Mouse (Mus musculus) gastrocnemius, adult 8-10 months (tissue): ENCODE results near the gene Rad9a. TPM values are rescaled to one million over a fixed set of nuclear protein-coding genes. Genes with fewer than 3 reads are reported as not detected.

Experiments used
- DNase-seq, 2 experiments: peaks; one replicate each; pipeline ENCODE4 v3.0.0; 2022; ENCODE audit warnings: low spot score in 2 of 2
- microRNA-seq: library from miRNA; unstranded; fragments of <30 nt; microRNA quantifications from one replicate; pipeline ENCODE4 v1.2.0, GENCODE M21; 2022
- total RNA-seq, 4 experiments: library from RNA; stranded (reverse); gene quantifications; 2 replicates each; pipeline ENCODE4 v1.2.4; 2022

Gene Rad9a
- total RNA-seq, 4 experiments from 2014 or later, result 1.7 to 3.6 (median 2.3) TPM

GRCm38 (mm10) chr19:4148491-4148806, 53.0 kb downstream of the Rad9a start, which contains the start of gene Coro1b:
Gene Coro1b, plus strand, starts transcription at chr19:4148619.
- DNase-seq, result peak; percentile 94

- DNase-seq, result no peak
Measured at GRCm38 (mm10) chr19:4147782-4148490, 53.5 kb downstream of the Rad9a start.

- no peak for DNase-seq
Measured at GRCm38 (mm10) chr19:4147022-4147405, 54.4 kb downstream of the Rad9a start.

- no peak for DNase-seq
Measured at GRCm38 (mm10) chr19:4146366-4147021, 55.0 kb downstream of the Rad9a start.

- no peak for DNase-seq
Measured at GRCm38 (mm10) chr19:4145936-4146335, 55.5 kb downstream of the Rad9a start.

Small RNA genes lying within 50 kb of the gene (microRNA-seq; reads per million reads assigned to microRNA genes)
- not detected for gene Gm26115

Other genes with a start within 250 kb of the Rad9a start
- not detected for gene Aldh3b3, start 243.0 kb downstream of the Rad9a start, total RNA-seq
- under 1 TPM in 3 of 4 experiments, not detected in 1; 0.19 to 0.62 (median 0.52) TPM for gene Aldh3b2, start 229.3 kb downstream of the Rad9a start, total RNA-seq
- 1 to 10 TPM; 1.1 to 1.7 (median 1.5) TPM for gene Acy3, start 215.1 kb downstream of the Rad9a start, total RNA-seq
- gene Tbx10, start 208.9 kb downstream of the Rad9a start, total RNA-seq, result under 1 TPM in 1 of 4 experiments, not detected in 3; 0.16 TPM
- 10 to 100 TPM; 19.0 to 24.8 (median 22.8) TPM for gene Nudt8, start 201.1 kb downstream of the Rad9a start, total RNA-seq
- gene Gm49405, start 201.0 kb downstream of the Rad9a start, total RNA-seq, result under 1 TPM; 0.12 to 0.39 (median 0.15) TPM
- 1 to 10 TPM in 1 of 4 experiments, under 1 TPM in 3; 0.36 to 1.2 (median 0.73) TPM for gene Doc2g, start 198.3 kb downstream of the Rad9a start, total RNA-seq
- 100 to 1,000 TPM; 435 to 477 (median 462) TPM for gene Ndufv1, start 188.9 kb downstream of the Rad9a start, total RNA-seq
- 100 to 1,000 TPM; 411 to 453 (median 419) TPM for gene Gstp1, start 163.7 kb downstream of the Rad9a start, total RNA-seq
- gene Gstp2, start 155.6 kb downstream of the Rad9a start, total RNA-seq, result 100 to 1,000 TPM; 240 to 258 (median 250) TPM
- not detected for gene Gstp3, start 142.1 kb downstream of the Rad9a start, total RNA-seq
- not detected for gene Cabp2, start 120.1 kb downstream of the Rad9a start, total RNA-seq
- gene Cdk2ap2, start 104.5 kb downstream of the Rad9a start, total RNA-seq, result 10 to 100 TPM; 14.0 to 20.3 (median 18.0) TPM
- gene Pitpnm1, start 101.7 kb downstream of the Rad9a start, total RNA-seq, result 1 to 10 TPM; 1.1 to 3.3 (median 2.4) TPM
- 10 to 100 TPM; 85.7 to 96.3 (median 90.3) TPM for gene Aip, start 75.8 kb downstream of the Rad9a start, total RNA-seq
- not detected for gene Gpr152, start 61.9 kb downstream of the Rad9a start, total RNA-seq
- gene Cabp4, start 57.6 kb downstream of the Rad9a start, total RNA-seq, result not detected
- gene Coro1b, start 53.0 kb downstream of the Rad9a start, total RNA-seq, result 10 to 100 TPM; 10.4 to 13.2 (median 11.6) TPM
- under 1 TPM in 2 of 4 experiments, not detected in 2; 0.27 to 0.38 TPM for gene Ptprcap, start 48.1 kb downstream of the Rad9a start, total RNA-seq
- gene Rps6kb2, start 38.3 kb downstream of the Rad9a start, total RNA-seq, result 10 to 100 TPM; 18.6 to 28.4 (median 25.7) TPM
- 10 to 100 TPM; 23.8 to 33.0 (median 24.9) TPM for gene Carns1, start 26.2 kb downstream of the Rad9a start, total RNA-seq
- 1 to 10 TPM; 6.6 to 8.6 (median 7.9) TPM for gene Tbc1d10c, start 10.4 kb downstream of the Rad9a start, total RNA-seq
- gene Ppp1ca, start 9.6 kb downstream of the Rad9a start, total RNA-seq, result 100 to 1,000 TPM; 198 to 243 (median 235) TPM
- gene Clcf1, start 12.6 kb upstream of the Rad9a start, total RNA-seq, result under 1 TPM in 3 of 4 experiments, not detected in 1; 0.20 to 0.43 (median 0.22) TPM
- not detected for gene AC109138.7, start 12.7 kb upstream of the Rad9a start, total RNA-seq
- gene Pold4, start 30.2 kb upstream of the Rad9a start, total RNA-seq, result 10 to 100 TPM; 13.1 to 19.4 (median 17.3) TPM
- 1 to 10 TPM; 2.3 to 5.8 (median 2.9) TPM for gene Ssh3, start 67.5 kb upstream of the Rad9a start, total RNA-seq
- under 1 TPM in 1 of 4 experiments, not detected in 3; 0.63 TPM for gene Ankrd13d, start 81.5 kb upstream of the Rad9a start, total RNA-seq
- gene Grk2, start 104.6 kb upstream of the Rad9a start, total RNA-seq, result 10 to 100 TPM; 55.7 to 65.2 (median 62.1) TPM
- gene Kdm2a, start 196.6 kb upstream of the Rad9a start, total RNA-seq, result 10 to 100 TPM; 30.2 to 37.7 (median 37.2) TPM
- gene Rhod, start 237.8 kb upstream of the Rad9a start, total RNA-seq, result under 1 TPM; 0.39 to 0.64 (median 0.55) TPM